Mouse (Mus musculus) liver, adult 2 months (tissue): ENCODE measurements around the gene Medag. TPM values are rescaled to one million over a fixed set of nuclear protein-coding genes. Genes with fewer than 3 reads are reported as not detected.

ENCODE experiments used
- DNase-seq: peaks from one replicate; pipeline ENCODE4 v3.0.0-alpha.2; 2011; ENCODE audit warnings: low read depth, low spot score; ENCODE audit errors: extremely low read depth
- H3K27ac ChIP-seq: fragments of 200-500 bp; replicated peaks from 2 replicates; pipeline ENCODE4 v1.5.1; 2012; ENCODE audit warnings: low read depth, mild to moderate bottlenecking, control low read depth, inconsistent platforms, low read length; ENCODE audit not compliant: insufficient read depth
- H3K27me3 ChIP-seq: fragments of 200-500 bp; 2 replicates; pipeline ENCODE4 v1.6.1; 2012; ENCODE audit warnings: mild to moderate bottlenecking, moderate library complexity, low read length, inconsistent platforms; ENCODE audit not compliant: control insufficient read depth, insufficient read depth
- H3K36me3 ChIP-seq: fragments of 200-500 bp; 2 replicates; pipeline ENCODE4 v1.6.1; 2012; ENCODE audit warnings: low read length, inconsistent platforms; ENCODE audit not compliant: control insufficient read depth, insufficient read depth
- H3K4me1 ChIP-seq: fragments of 200-500 bp; 2 replicates; pipeline ENCODE4 v1.6.1; 2011; ENCODE audit warnings: low read length; ENCODE audit not compliant: control insufficient read depth, insufficient read depth
- H3K4me3 ChIP-seq: fragments of 200-500 bp; 2 replicates; pipeline ENCODE4 v1.5.1; 2011; ENCODE audit warnings: low read depth, mild to moderate bottlenecking, control low read depth, low read length, moderate library complexity; ENCODE audit not compliant: insufficient read depth
- H3K79me2 ChIP-seq: fragments of 200-500 bp; 2 replicates; pipeline ENCODE4 v1.6.1; 2012; ENCODE audit warnings: inconsistent platforms, mild to moderate bottlenecking, low read length, moderate library complexity; ENCODE audit not compliant: control insufficient read depth, insufficient read depth
- H3K9ac ChIP-seq: fragments of 200-500 bp; 2 replicates; pipeline ENCODE4 v1.6.1; 2012; ENCODE audit warnings: low read depth, mild to moderate bottlenecking, control low read depth, inconsistent platforms, low read length
- CTCF ChIP-seq: fragments of 200-500 bp; IDR thresholded peaks from 2 replicates; pipeline ENCODE4 v1.5.1; 2011; ENCODE audit warnings: low read depth, low read length, control low read depth
- POLR2A ChIP-seq: fragments of 200-500 bp; IDR thresholded peaks from 2 replicates; pipeline ENCODE4 v1.6.1; 2011; ENCODE audit warnings: low read length, control low read depth; ENCODE audit not compliant: insufficient read depth; ENCODE audit errors: extremely low read depth
- WGBS: fragments of 180-500 bp; shearing (Covaris S2); methylation state at CpG from one replicate; pipeline ENCODE4 v1.1.7; 2018; 5-methylcytosine and 5-hydroxymethylcytosine counted together
- polyA plus RNA-seq: library from polyadenylated mRNA; depleted of rRNA; stranded (reverse); fragments of >200 nt; gene quantifications from 2 replicates; pipeline ENCODE4 v1.2.3, GENCODE M21; 2012; rRNA removed
- total RNA-seq: library from RNA; depleted of rRNA; stranded (reverse); fragments of >200 nt; gene quantifications from 2 replicates; pipeline ENCODE4 v1.2.3, GENCODE M21; 2014; rRNA removed

Medag gene
- total RNA-seq (0.18 and 0.20 TPM in 2 replicates), polyA plus RNA-seq (0.09 and 0.21 TPM in 2 replicates)

DNA sequence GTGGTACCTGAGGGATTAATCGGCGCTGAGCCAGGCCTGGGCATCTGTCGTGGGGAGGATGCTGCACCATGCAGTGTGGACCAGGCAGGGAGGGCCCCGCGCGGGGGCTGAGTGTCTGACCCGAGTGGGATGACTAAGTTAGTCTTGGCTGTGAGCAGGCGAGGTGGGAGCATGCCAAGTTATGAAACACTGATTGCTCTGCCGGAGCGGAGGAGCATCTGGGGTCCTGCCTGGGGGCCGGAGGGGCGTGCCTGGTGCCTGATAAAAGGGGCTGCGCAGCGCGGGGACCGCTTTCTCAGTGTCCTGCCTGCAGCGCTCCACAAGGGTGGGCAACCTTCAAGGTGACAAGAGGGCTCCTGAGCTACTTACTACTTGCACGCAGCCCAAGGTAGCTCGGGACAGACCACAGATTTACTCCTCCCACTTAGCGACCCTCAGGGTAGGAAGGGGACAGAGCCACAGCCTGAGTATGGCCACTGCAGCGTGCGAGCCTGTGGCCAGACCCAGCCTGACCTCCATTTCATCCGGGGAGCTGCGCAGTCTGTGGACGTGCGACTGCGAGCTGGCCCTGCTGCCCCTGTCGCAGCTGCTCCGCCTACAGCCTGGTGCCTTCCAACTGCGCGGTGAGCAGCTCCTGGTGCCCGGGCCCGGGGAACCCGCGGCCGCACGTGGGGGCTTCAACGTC is at the start of gene Medag:
Gene Medag, plus strand, starts transcription at position 241 of the 685 bp plus-strand sequence.
- no peaks in the 10 kb centered on the region for H3K79me2 ChIP-seq
- WGBS, result 6% methylated on average over 38 of the region's 38 CpGs
- no peak for DNase-seq
- H3K27ac ChIP-seq, result no peak within 1 kb of the TSS
- H3K36me3 ChIP-seq, result no peaks in the 10 kb centered on the region
- peaks cover 2% of the 10 kb centered on the region; the same call in 1 of the 2 replicates for H3K27me3 ChIP-seq
- TF ChIP-seq POLR2A, result no peak
- TF ChIP-seq CTCF, result no peak
- H3K9ac ChIP-seq, result no peak within 1 kb of the TSS; the same call in 1 of the 2 replicates
- peak within 1 kb of the TSS; percentile 52 for H3K4me3 ChIP-seq
- H3K4me1 ChIP-seq, result no peaks in the 10 kb centered on the region

DNA sequence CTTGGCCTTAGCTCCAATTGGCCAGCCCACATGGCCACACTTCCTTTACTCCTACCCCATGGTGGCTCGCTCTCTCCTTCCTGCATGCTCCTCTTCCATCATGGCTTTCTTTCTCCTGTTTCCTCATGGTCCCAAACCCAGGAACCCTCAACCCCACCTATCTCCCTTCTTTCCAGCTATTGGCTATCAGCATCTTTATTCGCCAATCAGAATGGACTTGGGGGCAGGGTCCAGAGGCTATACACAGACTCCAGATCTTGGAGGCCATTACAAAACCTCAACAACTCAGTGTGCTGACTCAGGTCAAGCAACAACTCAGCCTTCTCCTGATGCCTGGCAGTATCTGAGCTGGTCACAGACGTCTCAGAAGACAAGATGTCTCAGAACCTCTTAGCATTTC is 48.9 kb upstream of the Medag start:
- whole genome bisulfite sequencing, result 81% methylated on average over 3 of the region's 3 CpGs
- TF ChIP-seq POLR2A (no peak), CTCF (no peak)
- DNase-seq, result no peak
- H3K4me3 ChIP-seq, result no peak overlapping the region
- H3K27me3 ChIP-seq, result no peaks in the 10 kb centered on the region
- no peak overlapping the region for H3K27ac ChIP-seq
- H3K79me2 ChIP-seq, result no peaks in the 10 kb centered on the region
- no peaks in the 10 kb centered on the region for H3K36me3 ChIP-seq
- H3K9ac ChIP-seq, result no peak overlapping the region
- no peaks in the 10 kb centered on the region for H3K4me1 ChIP-seq

- no peaks in the 10 kb centered on the region for H3K79me2 ChIP-seq
- H3K4me1 ChIP-seq, result no peaks in the 10 kb centered on the region
- no peaks in the 10 kb centered on the region for H3K36me3 ChIP-seq
- 55% methylated on average over 16 of the region's 16 CpGs for WGBS
- H3K27me3 ChIP-seq, result no peaks in the 10 kb centered on the region
- H3K4me3 ChIP-seq, result no peak overlapping the region
- H3K27ac ChIP-seq, result no peak overlapping the region
- TF ChIP-seq CTCF (no peak), POLR2A (no peak)
- no peak for DNase-seq
- no peak overlapping the region for H3K9ac ChIP-seq
Observed at GRCm38 (mm10) chr5:149363903-149364755, 47.4 kb upstream of the Medag start.

- no peaks in the 10 kb centered on the region for H3K27me3 ChIP-seq
- 89% methylated on average over 2 of the region's 2 CpGs for WGBS
Observed at GRCm38 (mm10) chr5:149367011-149367410, 44.5 kb upstream of the Medag start.

DNA sequence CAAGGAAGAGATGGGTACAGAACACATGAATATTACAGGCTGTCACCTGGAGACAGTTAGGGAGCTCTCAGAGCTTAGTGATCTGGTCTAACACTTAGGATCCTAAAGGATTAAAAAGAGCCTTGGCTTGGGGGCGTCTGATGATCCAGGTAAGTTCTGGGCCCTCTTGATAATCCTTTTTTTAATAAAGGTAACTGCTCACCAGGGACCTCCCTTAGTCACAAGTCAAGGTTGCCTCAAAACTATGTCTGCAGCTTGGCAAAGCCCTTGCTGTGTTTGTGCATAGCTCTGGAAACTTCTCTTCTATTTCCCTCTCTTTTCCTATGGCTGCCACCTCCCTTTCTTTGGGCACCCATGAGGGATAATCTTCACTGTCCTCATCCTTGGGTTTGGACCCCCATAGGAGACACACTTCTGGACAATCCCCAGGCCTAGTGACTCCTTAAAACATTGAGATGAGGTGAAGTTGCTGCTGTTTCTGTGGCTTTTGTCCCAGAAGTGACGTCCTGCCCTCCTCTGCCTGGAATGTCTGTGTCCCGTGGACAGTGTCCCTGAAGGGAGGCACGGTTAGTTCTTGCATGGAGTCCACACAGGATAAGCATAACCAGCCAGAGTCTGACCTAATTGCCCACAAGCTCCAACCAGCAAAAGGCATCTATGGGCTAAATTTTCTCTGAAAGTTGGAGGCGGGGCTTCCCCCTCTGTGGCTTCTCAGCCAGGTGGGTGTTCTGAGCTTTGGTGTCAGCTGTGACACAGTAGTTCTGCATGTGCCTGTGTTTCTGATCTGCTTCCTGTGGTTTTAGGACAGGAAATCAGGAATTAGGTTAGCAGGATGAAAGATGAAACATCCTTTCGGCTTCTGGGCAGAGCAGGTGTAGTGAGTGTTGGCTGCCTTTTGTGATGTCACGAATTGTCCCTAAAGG is 43.7 kb upstream of the Medag start:
- no peak for DNase-seq
- no peak for TF ChIP-seq POLR2A
- no peak for TF ChIP-seq CTCF
- Histone ChIP-seq H3K36me3 (no peaks in the 10 kb centered on the region), H3K4me1 (no peaks in the 10 kb centered on the region), H3K27me3 (no peaks in the 10 kb centered on the region), H3K4me3 (no peak overlapping the region), H3K79me2 (no peaks in the 10 kb centered on the region), H3K27ac (no peak overlapping the region), H3K9ac (no peak overlapping the region)
- 54% methylated on average over 7 of the region's 7 CpGs for WGBS

More at GRCm38 (mm10) chr5:149367011-149367410, 44.5 kb upstream of the Medag start:
- Histone ChIP-seq H3K79me2 (no peaks in the 10 kb centered on the region), H3K27ac (no peak overlapping the region), H3K9ac (no peak overlapping the region), H3K4me1 (no peaks in the 10 kb centered on the region), H3K36me3 (no peaks in the 10 kb centered on the region), H3K4me3 (no peak overlapping the region)
- no peak for DNase-seq
- TF ChIP-seq CTCF, result no peak
- TF ChIP-seq POLR2A, result no peak
